Mouse (Mus musculus): ENCODE results near the gene Slfn14. TPM values are rescaled to one million over a fixed set of nuclear protein-coding genes. Genes with fewer than 3 reads are reported as not detected.

Slfn14 gene
- total RNA-seq, 2 experiments from 2014 or later = not detected

Other genes with a start within 250 kb of the Slfn14 start
- gene Slfn2, start 221.6 kb downstream of the Slfn14 start, total RNA-seq (2021) = 1 to 10 TPM in 1 of 2 experiments, under 1 TPM in 1; 0.56 to 1.1 TPM
- gene Slfn1, start 169.9 kb downstream of the Slfn14 start, total RNA-seq (2021) = under 1 TPM in 1 of 2 experiments, not detected in 1; 0.17 TPM
- not detected for gene Slfn4, start 111.5 kb downstream of the Slfn14 start, total RNA-seq (2021)
- under 1 TPM; 0.91 to 0.92 TPM for gene Slfn3, start 95.4 kb downstream of the Slfn14 start, total RNA-seq (2021)
- gene Ap2b1, start 12.3 kb upstream of the Slfn14 start, total RNA-seq (2021) = 10 to 100 TPM; 26.1 to 27.3 TPM
- gene Pex12, start 15.9 kb upstream of the Slfn14 start, total RNA-seq (2021) = 1 to 10 TPM; 7.3 to 8.2 TPM
- gene Rasl10b, start 122.4 kb upstream of the Slfn14 start, total RNA-seq (2021) = under 1 TPM; 0.37 to 0.43 TPM
- gene Gas2l2, start 142.7 kb upstream of the Slfn14 start, total RNA-seq (2021) = not detected
- not detected for gene 1700020L24Rik, start 151.0 kb upstream of the Slfn14 start, total RNA-seq (2021)
- 1 to 10 TPM; 1.6 to 2.0 TPM for gene Mmp28, start 176.3 kb upstream of the Slfn14 start, total RNA-seq (2021)
- 10 to 100 TPM; 19.5 to 21.7 TPM for gene Taf15, start 186.4 kb upstream of the Slfn14 start, total RNA-seq (2021)
- not detected for gene Heatr9, start 235.4 kb upstream of the Slfn14 start, total RNA-seq (2021)
- not detected for gene Ccl5, start 243.8 kb upstream of the Slfn14 start, total RNA-seq (2021)